Mouse (Mus musculus): Measurements from ENCODE around the gene Bicc1. TPM values are rescaled to one million over a fixed set of nuclear protein-coding genes. Genes with fewer than 3 reads are reported as not detected.

The Bicc1 gene
- polyA plus RNA-seq, 1 experiment from 2014 or later: 3.5 TPM

- no peaks in the 10 kb centered on the region for H3K27me3 ChIP-seq (ENCODE audit: control insufficient read depth, insufficient read depth, low read depth, low read length)
- H3K9me3 ChIP-seq (replicated peaks; ENCODE audit: control insufficient read depth, low read length): no peaks in the 10 kb centered on the region
- no peaks in the 10 kb centered on the region for H3K4me1 ChIP-seq (ENCODE audit: control insufficient read depth, low read depth, low read length)
- no peak overlapping the region for H3K4me3 ChIP-seq (ENCODE audit: low read depth, low read length)
- H3K27ac ChIP-seq (ENCODE audit: low read length): no peak overlapping the region
- H3K9ac ChIP-seq (ENCODE audit: low read depth, low read length): no peak overlapping the region
- no peak for ATAC-seq (ENCODE audit: low read depth)
- WGBS (ENCODE audit: insufficient replicate concordance): 73% methylated on average over 2 of the region's 2 CpGs
- no peak overlapping the region for H3K4me2 ChIP-seq (ENCODE audit: low read depth, low read length)
- H3K36me3 ChIP-seq (ENCODE audit: control insufficient read depth, insufficient read depth): no peaks in the 10 kb centered on the region
These were observed 165.4 kb downstream of the Bicc1 start for GRCm38 (mm10) chr10:70994135-70994497.

- Histone ChIP-seq H3K27me3 (ENCODE audit: control insufficient read depth, insufficient read depth, low read depth, low read length) (no peaks in the 10 kb centered on the region), H3K4me2 (ENCODE audit: low read depth, low read length) (no peak overlapping the region), H3K9me3 (replicated peaks; ENCODE audit: control insufficient read depth, low read length) (no peaks in the 10 kb centered on the region), H3K27ac (ENCODE audit: low read length) (no peak overlapping the region), H3K4me3 (ENCODE audit: low read depth, low read length) (no peak overlapping the region), H3K36me3 (ENCODE audit: control insufficient read depth, insufficient read depth) (no peaks in the 10 kb centered on the region), H3K4me1 (ENCODE audit: control insufficient read depth, low read depth, low read length) (no peaks in the 10 kb centered on the region), H3K9ac (ENCODE audit: low read depth, low read length) (no peak overlapping the region)
- WGBS (ENCODE audit: insufficient replicate concordance): 57% methylated on average over 6 of the region's 6 CpGs
- no peak for ATAC-seq (ENCODE audit: low read depth)
These were observed 165.9 kb downstream of the Bicc1 start for GRCm38 (mm10) chr10:70993497-70994134.

- ATAC-seq (ENCODE audit: low read depth): no peak
- WGBS (ENCODE audit: insufficient replicate concordance): 46% methylated on average over 5 of the region's 5 CpGs
- no peak overlapping the region for H3K9ac ChIP-seq (ENCODE audit: low read depth, low read length)
- no peaks in the 10 kb centered on the region for H3K36me3 ChIP-seq (ENCODE audit: control insufficient read depth, insufficient read depth)
- no peaks in the 10 kb centered on the region for H3K9me3 ChIP-seq (replicated peaks; ENCODE audit: control insufficient read depth, low read length)
- H3K27me3 ChIP-seq (ENCODE audit: control insufficient read depth, insufficient read depth, low read depth, low read length): no peaks in the 10 kb centered on the region
- no peaks in the 10 kb centered on the region for H3K4me1 ChIP-seq (ENCODE audit: control insufficient read depth, low read depth, low read length)
- no peak overlapping the region for H3K27ac ChIP-seq (ENCODE audit: low read length)
- no peak overlapping the region for H3K4me2 ChIP-seq (ENCODE audit: low read depth, low read length)
- no peak overlapping the region for H3K4me3 ChIP-seq (ENCODE audit: low read depth, low read length)
These were observed 172.1 kb downstream of the Bicc1 start for GRCm38 (mm10) chr10:70987396-70987795.

GRCm38 (mm10) chr10:70983036-70983670, 176.3 kb downstream of the Bicc1 start:
- Histone ChIP-seq H3K27ac (ENCODE audit: low read length) (no peak overlapping the region), H3K4me1 (ENCODE audit: control insufficient read depth, low read depth, low read length) (no peaks in the 10 kb centered on the region), H3K36me3 (ENCODE audit: control insufficient read depth, insufficient read depth) (no peaks in the 10 kb centered on the region), H3K9me3 (replicated peaks; ENCODE audit: control insufficient read depth, low read length) (no peaks in the 10 kb centered on the region), H3K4me3 (ENCODE audit: low read depth, low read length) (no peak overlapping the region), H3K27me3 (ENCODE audit: control insufficient read depth, insufficient read depth, low read depth, low read length) (no peaks in the 10 kb centered on the region), H3K9ac (ENCODE audit: low read depth, low read length) (no peak overlapping the region), H3K4me2 (ENCODE audit: low read depth, low read length) (no peak overlapping the region)
- 66% methylated on average over 11 of the region's 11 CpGs for WGBS (ENCODE audit: insufficient replicate concordance)
- no peak for ATAC-seq (ENCODE audit: low read depth)

GRCm38 (mm10) chr10:70982156-70982555, 177.3 kb downstream of the Bicc1 start:
- no peaks in the 10 kb centered on the region for H3K27me3 ChIP-seq (ENCODE audit: control insufficient read depth, insufficient read depth, low read depth, low read length)
- no peak overlapping the region for H3K9ac ChIP-seq (ENCODE audit: low read depth, low read length)
- H3K4me2 ChIP-seq (ENCODE audit: low read depth, low read length): no peak overlapping the region
- no peaks in the 10 kb centered on the region for H3K36me3 ChIP-seq (ENCODE audit: control insufficient read depth, insufficient read depth)
- H3K4me3 ChIP-seq (ENCODE audit: low read depth, low read length): no peak overlapping the region
- no peaks in the 10 kb centered on the region for H3K4me1 ChIP-seq (ENCODE audit: control insufficient read depth, low read depth, low read length)
- ATAC-seq (ENCODE audit: low read depth): no peak
- 56% methylated on average over 7 of the region's 7 CpGs for WGBS (ENCODE audit: insufficient replicate concordance)
- H3K27ac ChIP-seq (ENCODE audit: low read length): no peak overlapping the region
- no peaks in the 10 kb centered on the region for H3K9me3 ChIP-seq (replicated peaks; ENCODE audit: control insufficient read depth, low read length)

GRCm38 (mm10) chr10:70979657-70980056, 179.8 kb downstream of the Bicc1 start:
- Histone ChIP-seq H3K4me1 (ENCODE audit: control insufficient read depth, low read depth, low read length) (no peaks in the 10 kb centered on the region), H3K9me3 (replicated peaks; ENCODE audit: control insufficient read depth, low read length) (no peaks in the 10 kb centered on the region), H3K4me2 (ENCODE audit: low read depth, low read length) (no peak overlapping the region), H3K27ac (ENCODE audit: low read length) (no peak overlapping the region), H3K4me3 (ENCODE audit: low read depth, low read length) (no peak overlapping the region), H3K9ac (ENCODE audit: low read depth, low read length) (no peak overlapping the region), H3K36me3 (ENCODE audit: control insufficient read depth, insufficient read depth) (no peaks in the 10 kb centered on the region), H3K27me3 (ENCODE audit: control insufficient read depth, insufficient read depth, low read depth, low read length) (no peaks in the 10 kb centered on the region)
- WGBS (ENCODE audit: insufficient replicate concordance): 73% methylated on average over 8 of the region's 8 CpGs
- ATAC-seq (ENCODE audit: low read depth): no peak

GRCm38 (mm10) chr10:70977141-70977540, 182.4 kb downstream of the Bicc1 start:
- Histone ChIP-seq H3K36me3 (ENCODE audit: control insufficient read depth, insufficient read depth) (no peaks in the 10 kb centered on the region), H3K4me1 (ENCODE audit: control insufficient read depth, low read depth, low read length) (no peaks in the 10 kb centered on the region), H3K27ac (ENCODE audit: low read length) (no peak overlapping the region), H3K4me3 (ENCODE audit: low read depth, low read length) (no peak overlapping the region), H3K27me3 (ENCODE audit: control insufficient read depth, insufficient read depth, low read depth, low read length) (no peaks in the 10 kb centered on the region), H3K9ac (ENCODE audit: low read depth, low read length) (no peak overlapping the region), H3K9me3 (replicated peaks; ENCODE audit: control insufficient read depth, low read length) (no peaks in the 10 kb centered on the region), H3K4me2 (ENCODE audit: low read depth, low read length) (no peak overlapping the region)
- no peak for ATAC-seq (ENCODE audit: low read depth)
- WGBS (ENCODE audit: insufficient replicate concordance): 62% methylated on average over 6 of the region's 6 CpGs

- WGBS (ENCODE audit: insufficient replicate concordance): 61% methylated on average over 9 of the region's 9 CpGs
- no peaks in the 10 kb centered on the region for H3K4me1 ChIP-seq (ENCODE audit: control insufficient read depth, low read depth, low read length)
These were observed 182.9 kb downstream of the Bicc1 start for GRCm38 (mm10) chr10:70976633-70977032.

GRCm38 (mm10) chr10:70971156-70971555, 188.3 kb downstream of the Bicc1 start:
- WGBS (ENCODE audit: insufficient replicate concordance): 72% methylated on average over 11 of the region's 11 CpGs

More at GRCm38 (mm10) chr10:70976633-70977032, 182.9 kb downstream of the Bicc1 start:
- no peak for ATAC-seq (ENCODE audit: low read depth)
- H3K27ac ChIP-seq (ENCODE audit: low read length): no peak overlapping the region
- no peak overlapping the region for H3K4me2 ChIP-seq (ENCODE audit: low read depth, low read length)
- no peak overlapping the region for H3K9ac ChIP-seq (ENCODE audit: low read depth, low read length)
- no peaks in the 10 kb centered on the region for H3K9me3 ChIP-seq (replicated peaks; ENCODE audit: control insufficient read depth, low read length)
- no peak overlapping the region for H3K4me3 ChIP-seq (ENCODE audit: low read depth, low read length)
- H3K27me3 ChIP-seq (ENCODE audit: control insufficient read depth, insufficient read depth, low read depth, low read length): no peaks in the 10 kb centered on the region
- H3K36me3 ChIP-seq (ENCODE audit: control insufficient read depth, insufficient read depth): no peaks in the 10 kb centered on the region

More at GRCm38 (mm10) chr10:70971156-70971555, 188.3 kb downstream of the Bicc1 start:
- H3K4me2 ChIP-seq (ENCODE audit: low read depth, low read length): no peak overlapping the region
- H3K27ac ChIP-seq (ENCODE audit: low read length): no peak overlapping the region
- H3K4me3 ChIP-seq (ENCODE audit: low read depth, low read length): no peak overlapping the region
- no peak overlapping the region for H3K9ac ChIP-seq (ENCODE audit: low read depth, low read length)
- H3K4me1 ChIP-seq (ENCODE audit: control insufficient read depth, low read depth, low read length): no peaks in the 10 kb centered on the region
- no peaks in the 10 kb centered on the region for H3K9me3 ChIP-seq (replicated peaks; ENCODE audit: control insufficient read depth, low read length)
- ATAC-seq (ENCODE audit: low read depth): no peak
- no peaks in the 10 kb centered on the region for H3K27me3 ChIP-seq (ENCODE audit: control insufficient read depth, insufficient read depth, low read depth, low read length)
- no peaks in the 10 kb centered on the region for H3K36me3 ChIP-seq (ENCODE audit: control insufficient read depth, insufficient read depth)
